Mouse (Mus musculus) kidney, postnatal 0 days (tissue): ENCODE measurements at regions not wholly inside any gene's neighbourhood (a gene's known extent, or its start where the extent isn't known, plus 50 kb on each side); places are given as distances from the start of the nearest gene placed in this dataset.

Experiments
- ATAC-seq: fragments of 200-750 bp; cut with Nextera tagmentation; replicated peaks from 2 replicates; pipeline ENCODE4 v1.8.0; 2017; ENCODE audit warnings: low read depth, moderate number of reproducible peaks, moderate TSS enrichment, moderate library complexity; ENCODE audit not compliant: low FRiP score
- DNase-seq: peaks from one replicate; pipeline ENCODE4 v3.0.0-alpha.2; 2016; ENCODE audit warnings: low spot score
- H3K27ac ChIP-seq: fragments of 300-500 bp; sonication (generic); 2 replicates; pipeline ENCODE4 v1.5.1; 2014; ENCODE audit warnings: mild to moderate bottlenecking
- H3K27me3 ChIP-seq: fragments of 300-500 bp; sonication (generic); 2 replicates; pipeline ENCODE4 v1.6.1; 2014; ENCODE audit warnings: low read length, mixed read lengths; ENCODE audit not compliant: insufficient read depth
- H3K36me3 ChIP-seq: fragments of 300-500 bp; sonication (generic); 2 replicates; pipeline ENCODE4 v1.6.1; 2014; ENCODE audit warnings: low read length, mixed read lengths; ENCODE audit not compliant: insufficient read depth
- H3K4me1 ChIP-seq: fragments of 300-500 bp; sonication (generic); replicated peaks from 2 replicates; pipeline ENCODE4 v1.6.1; 2014; ENCODE audit warnings: antibody characterized with exemption, low read length, mixed read lengths; ENCODE audit not compliant: insufficient read depth
- H3K4me2 ChIP-seq: fragments of 300-500 bp; sonication (generic); 2 replicates; pipeline ENCODE4 v1.6.1; 2014; ENCODE audit warnings: mild to moderate bottlenecking, low read length, moderate library complexity, mixed read lengths
- H3K4me3 ChIP-seq: fragments of 300-500 bp; sonication (generic); replicated peaks from 2 replicates; pipeline ENCODE4 v1.5.1; 2014; ENCODE audit warnings: low read depth, low read length
- H3K9ac ChIP-seq: fragments of 300-500 bp; sonication (generic); 2 replicates; pipeline ENCODE4 v1.6.1; 2014; ENCODE audit warnings: low read depth, low read length
- H3K9me3 ChIP-seq: fragments of 300-500 bp; sonication (generic); replicated peaks from 2 replicates; pipeline ENCODE4 v1.6.1; 2016; ENCODE audit warnings: low read length, inconsistent platforms, mixed read lengths
- CTCF ChIP-seq: IDR thresholded peaks from 2 replicates; pipeline ENCODE4 v1.5.1; 2016; ENCODE audit warnings: antibody characterized with exemption, low read depth, mild to moderate bottlenecking, moderate library complexity
- WGBS: fragments of 180-500 bp; shearing (Covaris S2); extraction: QIAGEN DNeasy Blood & Tissue Kit; methylation state at CpG from one replicate; pipeline ENCODE4 v1.1.7; 2014; 5-methylcytosine and 5-hydroxymethylcytosine counted together

- TF ChIP-seq CTCF: no peak
- Histone ChIP-seq H3K9ac (no peak overlapping the region), H3K36me3 (no peaks in the 10 kb centered on the region), H3K4me2 (no peak overlapping the region), H3K9me3 (no peaks in the 10 kb centered on the region), H3K27me3 (no peaks in the 10 kb centered on the region), H3K4me1 (no peaks in the 10 kb centered on the region), H3K4me3 (no peak overlapping the region), H3K27ac (no peak overlapping the region)
- DNase-seq (no peak), ATAC-seq (no peak)
- 69% methylated on average over 6 of the region's 6 CpGs for WGBS
Measured at GRCm38 (mm10) chr12:30698256-30698655, 114.0 kb downstream of the Tmem18 start.

DNA sequence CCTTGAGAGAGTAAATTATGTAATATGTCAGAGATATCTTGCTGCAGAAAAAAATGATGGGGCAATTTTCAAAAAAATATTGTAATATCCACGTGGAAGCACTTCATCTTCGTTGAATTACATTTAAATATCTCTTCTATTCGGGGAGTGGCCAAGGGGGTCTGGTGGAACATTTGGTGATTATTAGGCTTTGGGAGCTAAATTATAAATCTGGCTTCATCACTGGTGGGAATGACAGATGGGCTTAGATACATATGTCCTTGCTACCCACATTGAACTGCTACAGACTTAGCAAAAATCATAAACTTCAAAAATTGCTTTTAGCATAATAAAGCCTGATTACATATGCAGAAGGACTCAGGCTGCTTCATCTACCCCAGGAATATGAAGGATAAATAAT is 119.5 kb downstream of the Tmem18 start:
- Histone ChIP-seq H3K9me3 (no peaks in the 10 kb centered on the region), H3K4me1 (no peaks in the 10 kb centered on the region), H3K27me3 (no peaks in the 10 kb centered on the region), H3K27ac (no peak overlapping the region), H3K36me3 (no peaks in the 10 kb centered on the region), H3K4me3 (no peak overlapping the region), H3K4me2 (no peak overlapping the region), H3K9ac (no peak overlapping the region)
- DNase-seq: no peak
- 93% methylated on average over 3 of the region's 3 CpGs for WGBS
- no peak for TF ChIP-seq CTCF
- no peak for ATAC-seq

- no peaks in the 10 kb centered on the region for H3K4me1 ChIP-seq
- no peak overlapping the region for H3K27ac ChIP-seq
- DNase-seq (no peak), ATAC-seq (no peak)
- H3K9ac ChIP-seq: no peak overlapping the region
- no peak for TF ChIP-seq CTCF
- no peaks in the 10 kb centered on the region for H3K36me3 ChIP-seq
- H3K27me3 ChIP-seq: no peaks in the 10 kb centered on the region
- no peak overlapping the region for H3K4me2 ChIP-seq
- H3K4me3 ChIP-seq: no peak overlapping the region
- WGBS: 86% methylated on average over 5 of the region's 5 CpGs
- no peaks in the 10 kb centered on the region for H3K9me3 ChIP-seq
Measured at GRCm38 (mm10) chr12:30707271-30707670, 123.0 kb downstream of the Tmem18 start.

DNA sequence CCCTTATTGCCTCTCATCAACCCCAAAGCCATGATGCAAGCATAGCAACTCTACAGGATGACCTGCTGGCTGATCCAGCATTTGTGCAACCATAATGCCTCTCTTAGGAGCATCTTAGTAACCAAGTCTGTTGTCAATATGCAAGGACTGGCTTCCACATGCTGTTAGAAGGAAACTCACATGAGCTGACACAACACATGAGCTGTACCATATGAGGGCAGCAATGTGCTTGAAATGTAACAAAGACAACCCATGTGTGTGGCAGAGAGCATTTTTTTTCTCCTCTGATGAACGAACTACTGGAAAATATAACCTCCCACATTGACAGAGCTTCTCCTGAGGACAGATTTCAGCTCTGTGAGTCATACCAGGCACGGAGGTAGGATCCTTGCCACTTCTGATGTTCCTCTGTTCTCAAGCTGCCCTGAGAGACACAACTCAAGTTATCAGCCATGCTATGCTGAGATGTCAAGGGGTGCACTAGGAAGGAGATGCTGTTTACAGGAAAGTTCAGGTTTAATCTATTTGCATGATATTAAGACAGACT is 124.5 kb downstream of the Tmem18 start:
- no peak overlapping the region for H3K27ac ChIP-seq
- H3K4me2 ChIP-seq: no peak overlapping the region
- no peak for ATAC-seq
- peak; percentile 22; the same call in 1 of the 2 replicates for TF ChIP-seq CTCF
- H3K4me3 ChIP-seq: no peak overlapping the region
- DNase-seq: no peak
- H3K36me3 ChIP-seq: no peaks in the 10 kb centered on the region
- 58% methylated on average over 2 of the region's 2 CpGs for WGBS
- H3K27me3 ChIP-seq: no peaks in the 10 kb centered on the region
- no peaks in the 10 kb centered on the region for H3K4me1 ChIP-seq
- H3K9ac ChIP-seq: no peak overlapping the region
- H3K9me3 ChIP-seq: no peaks in the 10 kb centered on the region

DNA sequence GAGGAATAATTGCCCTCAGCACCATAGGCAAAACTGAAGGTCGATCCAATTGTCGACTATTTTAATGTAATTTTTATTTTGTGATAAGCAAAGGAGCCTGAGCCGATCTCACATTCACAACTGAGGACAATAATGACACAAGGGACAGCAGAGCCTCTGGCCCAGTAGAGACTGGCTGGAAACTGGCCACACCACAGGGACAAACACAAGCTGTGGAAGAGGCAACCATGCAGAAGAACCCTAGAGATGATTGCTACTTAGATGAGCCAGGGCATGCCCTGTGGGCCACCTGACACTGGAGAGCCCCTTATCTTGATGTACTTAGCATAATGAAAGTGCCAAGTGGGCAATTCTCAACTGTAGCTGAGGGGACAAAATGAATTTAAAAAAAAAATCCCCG is 126.3 kb downstream of the Tmem18 start:
- Histone ChIP-seq H3K9ac (no peak overlapping the region), H3K4me2 (no peak overlapping the region), H3K4me3 (no peak overlapping the region), H3K9me3 (no peaks in the 10 kb centered on the region), H3K27me3 (no peaks in the 10 kb centered on the region), H3K36me3 (no peaks in the 10 kb centered on the region), H3K4me1 (no peaks in the 10 kb centered on the region), H3K27ac (no peak overlapping the region)
- no peak for ATAC-seq
- DNase-seq: no peak
- 84% methylated on average over 4 of the region's 4 CpGs for WGBS
- TF ChIP-seq CTCF: no peak

GRCm38 (mm10) chr12:30726747-30727146 is 142.5 kb downstream of the Tmem18 start:
- Histone ChIP-seq H3K27ac (no peak overlapping the region), H3K4me2 (no peak overlapping the region), H3K9ac (no peak overlapping the region), H3K36me3 (no peaks in the 10 kb centered on the region), H3K4me3 (no peak overlapping the region), H3K27me3 (no peaks in the 10 kb centered on the region), H3K9me3 (no peaks in the 10 kb centered on the region), H3K4me1 (no peaks in the 10 kb centered on the region)
- DNase-seq: peak; percentile 44
- ATAC-seq: no peak
- 14% methylated on average over 4 of the region's 4 CpGs for WGBS
- TF ChIP-seq CTCF: no peak

DNA sequence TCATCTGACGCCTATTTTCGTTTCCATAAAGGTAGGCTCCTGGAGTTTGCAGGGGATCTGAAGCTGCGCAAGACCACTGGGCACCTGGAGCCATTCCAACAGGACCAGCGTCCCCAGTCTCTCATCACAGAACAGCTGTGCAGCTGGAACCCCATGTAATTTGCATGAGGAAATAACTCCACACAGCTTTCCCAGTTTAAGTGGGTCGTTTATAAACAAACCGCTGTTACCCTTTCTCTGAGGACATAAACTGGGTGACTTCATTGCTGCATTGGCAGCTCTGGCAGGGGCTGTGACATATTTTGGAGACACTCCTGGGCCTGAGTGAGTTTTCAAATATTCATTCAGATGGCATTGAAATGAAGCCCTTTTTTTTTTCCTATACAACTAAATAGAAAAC is 145.2 kb downstream of the Tmem18 start:
- no peaks in the 10 kb centered on the region for H3K4me1 ChIP-seq
- H3K9ac ChIP-seq: no peak overlapping the region
- WGBS: 78% methylated on average over 6 of the region's 6 CpGs
- no peaks in the 10 kb centered on the region for H3K36me3 ChIP-seq
- H3K4me3 ChIP-seq: no peak overlapping the region
- TF ChIP-seq CTCF: no peak
- DNase-seq (no peak), ATAC-seq (no peak)
- no peak overlapping the region for H3K4me2 ChIP-seq
- no peaks in the 10 kb centered on the region for H3K9me3 ChIP-seq
- no peak overlapping the region for H3K27ac ChIP-seq
- no peaks in the 10 kb centered on the region for H3K27me3 ChIP-seq
